Mouse (Mus musculus) liver (tissue): ENCODE data around the gene Tmub2.

Source experiments
- DNase-seq: peaks from one replicate; pipeline ENCODE4 v3.0.0-alpha.2; 2020; ENCODE audit warnings: mixed read lengths

Gene Tmub2

DNA sequence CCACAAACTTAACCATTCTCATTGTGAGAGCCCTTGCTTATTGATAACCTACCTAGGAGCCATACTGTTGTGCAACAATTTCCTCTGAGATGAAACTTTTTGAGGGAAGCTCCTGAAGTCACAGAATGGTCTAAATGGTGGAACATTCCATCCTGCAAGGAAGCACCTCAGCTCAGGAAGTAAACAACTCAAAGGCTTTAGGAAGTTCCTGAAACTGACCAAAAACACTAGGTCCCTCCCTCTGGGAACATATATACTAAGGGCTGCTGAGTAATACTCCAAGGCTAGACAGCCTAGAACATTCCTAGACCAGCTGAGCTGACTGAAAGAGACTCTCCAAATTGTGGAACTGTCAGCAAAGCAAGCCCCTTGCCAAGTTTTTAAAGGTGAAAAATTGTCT lies 48.3 kb downstream of the Tmub2 start:
- no peak for DNase-seq

DNA sequence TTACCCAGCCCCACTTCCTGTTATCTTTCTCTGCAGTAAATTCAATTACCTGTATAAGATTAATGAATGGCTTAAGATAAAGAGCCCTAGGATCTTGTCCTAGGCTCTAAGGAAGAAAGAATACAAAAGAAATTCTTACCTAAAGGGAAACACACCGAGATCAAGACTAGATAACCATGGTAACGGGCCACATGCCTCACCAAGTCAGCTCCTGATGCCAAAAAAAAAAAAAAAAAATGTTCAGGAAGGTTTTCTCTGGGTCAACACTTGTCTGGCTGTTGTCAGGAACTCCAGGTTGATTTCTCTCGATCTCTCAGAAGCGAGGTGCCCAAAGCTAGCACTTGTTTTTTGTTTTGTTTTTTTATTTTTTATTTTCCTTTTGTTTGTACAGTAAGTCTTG lies 49.3 kb downstream of the Tmub2 start:
- DNase-seq, result no peak

GRCm38 (mm10) chr11:102334973-102335700 lies 50.4 kb downstream of the Tmub2 start:
- no peak for DNase-seq

GRCm38 (mm10) chr11:102336191-102336590 lies 51.5 kb downstream of the Tmub2 start:
- DNase-seq, result no peak

- no peak for DNase-seq
Observed at GRCm38 (mm10) chr11:102337921-102338320, 53.2 kb downstream of the Tmub2 start.

DNA sequence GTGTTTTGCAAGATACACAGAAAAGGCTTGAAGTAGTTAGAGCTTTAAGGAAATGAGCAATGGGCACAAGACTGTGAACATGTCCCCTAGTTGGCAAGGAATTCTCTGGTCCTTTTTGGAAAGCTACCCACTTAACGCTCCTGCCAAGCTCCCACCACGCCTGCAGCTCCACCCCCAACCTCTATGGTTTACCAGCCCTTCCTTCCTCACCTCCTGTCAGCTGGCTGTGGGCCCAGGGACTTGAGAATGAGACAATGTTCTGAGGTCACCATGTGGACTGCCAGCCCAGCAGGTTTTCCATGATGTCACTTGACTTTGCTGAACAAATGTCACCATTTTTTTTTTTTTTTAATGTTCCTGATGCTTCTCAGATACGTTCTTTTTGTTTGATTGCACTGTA lies 53.8 kb downstream of the Tmub2 start:
- no peak for DNase-seq
